Mouse (Mus musculus) CH12.LX (cell line): ENCODE measurements around the gene Prdx6b.

Experiments
- CHD1 ChIP-seq: IDR thresholded peaks from 2 replicates; pipeline ENCODE4 v1.6.1; 2012; ENCODE audit warnings: low read depth, low read length, improper control_type of control experiment, inconsistent platforms
- CHD2 ChIP-seq: IDR thresholded peaks from 2 replicates; pipeline ENCODE4 v1.6.1; 2011; ENCODE audit warnings: low read length, improper control_type of control experiment
- CTCF ChIP-seq, 2 experiments: IDR thresholded peaks in 1 of 2; conservative IDR thresholded peaks in 1 of 2; 2 replicates each; pipeline ENCODE4 v1.5.1; 2011 to 2012; ENCODE audit warnings: low read depth in 2 of 2, low read length in 2 of 2, improper control_type of control experiment in 1 of 2, inconsistent platforms in 1 of 2, mild to moderate bottlenecking in 1 of 2, moderate library complexity in 1 of 2
- E2F4 ChIP-seq: IDR thresholded peaks from 2 replicates; pipeline ENCODE4 v1.6.1; 2011; ENCODE audit warnings: low read depth, low read length, improper control_type of control experiment; ENCODE audit not compliant: insufficient replicate concordance
- ELF1 ChIP-seq: IDR thresholded peaks from 2 replicates; pipeline ENCODE4 v1.6.1; 2014; ENCODE audit warnings: low read depth, mild to moderate bottlenecking, inconsistent platforms, low read length, improper control_type of control experiment
- EP300 ChIP-seq: IDR thresholded peaks from 2 replicates; pipeline ENCODE4 v1.6.1; 2011; ENCODE audit warnings: low read length, improper control_type of control experiment
- HCFC1 ChIP-seq: IDR thresholded peaks from 2 replicates; pipeline ENCODE4 v1.6.1; 2012; ENCODE audit warnings: low read depth, mild to moderate bottlenecking, inconsistent platforms, low read length, improper control_type of control experiment
- MYC ChIP-seq: IDR thresholded peaks from 2 replicates; pipeline ENCODE4 v1.6.1; 2011; ENCODE audit warnings: low read depth, mild to moderate bottlenecking, improper control_type of control experiment, low read length
- NELFE ChIP-seq: IDR thresholded peaks from 2 replicates; pipeline ENCODE4 v1.6.1; 2011; ENCODE audit warnings: low read depth, low read length, improper control_type of control experiment
- POLR2A ChIP-seq: IDR thresholded peaks from 2 replicates; pipeline ENCODE4 v1.6.1; 2011; ENCODE audit warnings: low read depth, mild to moderate bottlenecking, improper control_type of control experiment, low read length
- TBP ChIP-seq: conservative IDR thresholded peaks from 2 replicates; pipeline ENCODE4 v1.6.1; 2011; ENCODE audit warnings: low read depth, low read length, improper control_type of control experiment
- ZC3H11A ChIP-seq: IDR thresholded peaks from 2 replicates; pipeline ENCODE4 v1.6.1; 2012; ENCODE audit warnings: low read depth, mild to moderate bottlenecking, inconsistent platforms, low read length, improper control_type of control experiment

DNA sequence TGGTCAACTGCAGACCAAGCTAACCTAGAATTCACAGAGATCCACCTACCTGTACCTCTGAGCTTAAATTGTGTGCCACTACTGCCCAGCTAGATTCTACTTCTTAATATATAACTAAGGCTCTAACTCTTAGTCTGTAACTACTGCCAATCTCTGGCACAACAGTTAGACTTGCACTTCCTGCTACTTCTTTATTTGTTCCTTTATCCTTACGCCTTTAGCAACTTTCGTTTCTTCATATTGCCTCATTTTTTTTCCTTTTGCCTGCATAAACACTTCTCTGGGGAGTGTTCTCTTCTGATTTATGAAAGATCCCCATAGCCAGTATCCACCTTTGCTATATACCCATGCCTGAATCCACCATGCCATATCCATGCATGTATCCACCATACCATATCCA, 11.7 kb downstream of the Prdx6b start:
- no peak for TF ChIP-seq NELFE
- TF ChIP-seq POLR2A: no peak
- no peak for TF ChIP-seq TBP
- TF ChIP-seq CTCF (conservative IDR thresholded peaks at IDR 0.05 in 1 of 2, IDR thresholded peaks at IDR 0.05 in 1 of 2; ENCODE audit: low read depth in 2 of 2, low read length in 2 of 2): no peak
- TF ChIP-seq CHD1: no peak
- TF ChIP-seq CHD2: no peak
- TF ChIP-seq MYC: no peak
- TF ChIP-seq HCFC1: no peak
- no peak for TF ChIP-seq ZC3H11A
- no peak for TF ChIP-seq EP300
- TF ChIP-seq ELF1: no peak
- TF ChIP-seq E2F4: no peak
